Mouse (Mus musculus) stomach, embryonic 14.5 days (tissue): ENCODE measurements around the gene Comp. TPM values are rescaled to one million over a fixed set of nuclear protein-coding genes. Genes with fewer than 3 reads are reported as not detected.

Experiments used
- ATAC-seq: fragments of 200-750 bp; cut with Nextera tagmentation; 2 replicates; pipeline ENCODE4 v1.8.0; 2017; ENCODE audit warnings: low read depth, moderate TSS enrichment; ENCODE audit not compliant: insufficient number of reproducible peaks, insufficient read depth, low FRiP score
- H3K27ac ChIP-seq: fragments of 300-500 bp; sonication (generic); 2 replicates; pipeline ENCODE4 v1.5.1; 2014; ENCODE audit warnings: mild to moderate bottlenecking, low read length, moderate library complexity, mixed read lengths
- H3K27me3 ChIP-seq: fragments of 300-500 bp; sonication (generic); 2 replicates; pipeline ENCODE4 v1.6.1; 2014; ENCODE audit warnings: low read length, control low read depth, mixed read lengths; ENCODE audit not compliant: control insufficient read depth, insufficient read depth
- H3K36me3 ChIP-seq: fragments of 300-500 bp; sonication (generic); 2 replicates; pipeline ENCODE4 v1.6.1; 2014; ENCODE audit warnings: mild to moderate bottlenecking, control low read depth, low read length, moderate library complexity, mixed read lengths; ENCODE audit not compliant: control insufficient read depth, insufficient read depth
- H3K4me1 ChIP-seq: fragments of 300-500 bp; sonication (generic); 2 replicates; pipeline ENCODE4 v1.6.1; 2014; ENCODE audit warnings: low read length, control low read depth, mixed read lengths; ENCODE audit not compliant: control insufficient read depth, insufficient read depth
- H3K4me2 ChIP-seq: fragments of 300-500 bp; sonication (generic); replicated peaks from 2 replicates; pipeline ENCODE4 v1.6.1; 2014; ENCODE audit warnings: low read depth, low read length, control low read depth
- H3K4me3 ChIP-seq: fragments of 300-500 bp; sonication (generic); 2 replicates; pipeline ENCODE4 v1.5.1; 2014; ENCODE audit warnings: low read depth, low read length, control low read depth
- H3K9ac ChIP-seq: fragments of 300-500 bp; sonication (generic); replicated peaks from 2 replicates; pipeline ENCODE4 v1.6.1; 2014; ENCODE audit warnings: low read depth, mild to moderate bottlenecking, control low read depth, low read length, moderate library complexity, mixed read lengths
- H3K9me3 ChIP-seq: fragments of 300-500 bp; sonication (generic); 2 replicates; pipeline ENCODE4 v1.6.1; 2016; ENCODE audit warnings: low read depth, low read length, control low read depth; ENCODE audit not compliant: control insufficient read depth
- WGBS: fragments of 180-500 bp; shearing (Covaris S2); extraction: QIAGEN DNeasy Blood & Tissue Kit; methylation state at CpG from one replicate; pipeline ENCODE4 v1.1.7; 2014; 5-methylcytosine and 5-hydroxymethylcytosine counted together
- polyA plus RNA-seq: library from polyadenylated mRNA; unstranded; fragments of >200 nt; fragmentation: Nextera tagmentation; extraction: Ambion mirVana; gene quantifications from 2 replicates; pipeline ENCODE4 v1.2.1, GENCODE M21; 2014

Gene Comp
- polyA plus RNA-seq, 1 experiment from 2014 or later = 0.38 TPM

- Histone ChIP-seq H3K9ac (no peak overlapping the region), H3K4me1 (peaks cover 21% of the 10 kb centered on the region), H3K9me3 (no peaks in the 10 kb centered on the region), H3K27ac (no peak overlapping the region), H3K36me3 (peaks cover 16% of the 10 kb centered on the region), H3K4me2 (no peak overlapping the region), H3K4me3 (no peak overlapping the region), H3K27me3 (no peaks in the 10 kb centered on the region)
- no peak for ATAC-seq
- WGBS = 77% methylated on average over 1 of the region's 1 CpGs
Observed at GRCm38 (mm10) chr8:70347860-70348420, 25.4 kb upstream of the Comp start.

- Histone ChIP-seq H3K36me3 (peaks cover 10% of the 10 kb centered on the region; the same call in 1 of the 2 replicates), H3K27me3 (no peaks in the 10 kb centered on the region), H3K4me2 (peak overlapping the region; percentile 100), H3K27ac (peak overlapping the region; percentile 15; the same call in 1 of the 2 replicates), H3K4me1 (peaks cover 27% of the 10 kb centered on the region), H3K4me3 (peak overlapping the region; percentile 95), H3K9me3 (no peaks in the 10 kb centered on the region), H3K9ac (peak overlapping the region; percentile 81)
- no peak for ATAC-seq
- WGBS = 38% methylated on average over 15 of the region's 15 CpGs
Observed at GRCm38 (mm10) chr8:70351035-70351999, 22.0 kb upstream of the Comp start.

GRCm38 (mm10) chr8:70352000-70352384, 21.4 kb upstream of the Comp start:
- peak overlapping the region; percentile 81 for H3K9ac ChIP-seq
- H3K4me2 ChIP-seq = peak overlapping the region; percentile 100
- 13% methylated on average over 3 of the region's 3 CpGs for WGBS
- no peaks in the 10 kb centered on the region for H3K27me3 ChIP-seq
- no peak for ATAC-seq
- H3K9me3 ChIP-seq = no peaks in the 10 kb centered on the region
- H3K36me3 ChIP-seq = peaks cover 6% of the 10 kb centered on the region; the same call in 1 of the 2 replicates
- H3K4me1 ChIP-seq = peaks cover 27% of the 10 kb centered on the region
- peak overlapping the region; percentile 95 for H3K4me3 ChIP-seq
- 0 out of 2 replicates have a peak overlapping the region, but pooled peaks have one; percentile 15 for H3K27ac ChIP-seq

- peak overlapping the region; percentile 100 for H3K4me2 ChIP-seq
- H3K27ac ChIP-seq = peak overlapping the region; percentile 89
- no peaks in the 10 kb centered on the region for H3K9me3 ChIP-seq
- WGBS = under 1% methylated on average over 58 of the region's 64 CpGs
- H3K36me3 ChIP-seq = peaks cover 6% of the 10 kb centered on the region; the same call in 1 of the 2 replicates
- H3K9ac ChIP-seq = peak overlapping the region; percentile 81
- ATAC-seq = peak; percentile 40
- peaks cover 27% of the 10 kb centered on the region for H3K4me1 ChIP-seq
- peak overlapping the region; percentile 95 for H3K4me3 ChIP-seq
- no peaks in the 10 kb centered on the region for H3K27me3 ChIP-seq
Observed at GRCm38 (mm10) chr8:70352657-70353151, 20.7 kb upstream of the Comp start.

GRCm38 (mm10) chr8:70353194-70353817, 20.1 kb upstream of the Comp start, which contains the start of gene Upf1:
Gene Upf1 (minus strand): TSS chr8:70353278.
- ATAC-seq = peak; percentile 89
- WGBS = 0% methylated on average over 55 of the region's 69 CpGs
- peak within 1 kb of the TSS; percentile 100 for H3K4me2 ChIP-seq
- peak within 1 kb of the TSS; percentile 89 for H3K27ac ChIP-seq
- peaks cover 6% of the 10 kb centered on the region; the same call in 1 of the 2 replicates for H3K36me3 ChIP-seq
- H3K4me3 ChIP-seq = peak within 1 kb of the TSS; percentile 95
- H3K27me3 ChIP-seq = no peaks in the 10 kb centered on the region
- H3K9me3 ChIP-seq = no peaks in the 10 kb centered on the region
- H3K4me1 ChIP-seq = peaks cover 27% of the 10 kb centered on the region
- H3K9ac ChIP-seq = peak within 1 kb of the TSS; percentile 81

GRCm38 (mm10) chr8:70354004-70354403, 19.4 kb upstream of the Comp start:
- Histone ChIP-seq H3K9me3 (no peaks in the 10 kb centered on the region), H3K4me3 (peak overlapping the region; percentile 95), H3K4me2 (peak overlapping the region; percentile 73), H3K27ac (peak overlapping the region; percentile 78; the same call in 1 of the 2 replicates), H3K36me3 (peaks cover 6% of the 10 kb centered on the region; the same call in 1 of the 2 replicates), H3K27me3 (no peaks in the 10 kb centered on the region), H3K9ac (peak overlapping the region; percentile 30; the same call in 1 of the 2 replicates), H3K4me1 (peaks cover 27% of the 10 kb centered on the region)
- WGBS = 46% methylated on average over 4 of the region's 4 CpGs
- no peak for ATAC-seq

GRCm38 (mm10) chr8:70356111-70356510, 17.2 kb upstream of the Comp start:
- Histone ChIP-seq H3K27me3 (no peaks in the 10 kb centered on the region), H3K4me1 (peaks cover 20% of the 10 kb centered on the region), H3K9me3 (no peaks in the 10 kb centered on the region), H3K36me3 (no peaks in the 10 kb centered on the region), H3K4me2 (no peak overlapping the region), H3K27ac (no peak overlapping the region), H3K4me3 (no peak overlapping the region), H3K9ac (no peak overlapping the region)
- WGBS = 77% methylated on average over 1 of the region's 1 CpGs
- no peak for ATAC-seq

- Histone ChIP-seq H3K4me3 (no peak overlapping the region), H3K9me3 (no peaks in the 10 kb centered on the region), H3K9ac (no peak overlapping the region), H3K4me2 (no peak overlapping the region), H3K27me3 (no peaks in the 10 kb centered on the region), H3K4me1 (0 out of 2 replicates have a peak, but pooled peaks cover 3% of the 10 kb centered on the region), H3K36me3 (no peaks in the 10 kb centered on the region), H3K27ac (no peak overlapping the region)
- ATAC-seq = no peak
- 24% methylated on average over 3 of the region's 3 CpGs for WGBS
Observed at GRCm38 (mm10) chr8:70359411-70359810, 13.9 kb upstream of the Comp start.
